Mouse (Mus musculus): ENCODE results near the gene Atrn. TPM values are rescaled to one million over a fixed set of nuclear protein-coding genes. Genes with fewer than 3 reads are reported as not detected.
"Not testable (repeated sequence)": the region's sequence is repeated elsewhere in the genome, so short reads cannot be mapped to it uniquely, and the experiment has no call there.

The Atrn gene
- total RNA-seq, 2 experiments from 2014 or later, result 26.5 to 32.7 TPM

GRCm38 (mm10) chr2:130958906-130959305, 52.6 kb downstream of the Atrn start:
- DNase-seq, result no peak

GRCm38 (mm10) chr2:130961851-130962250, 55.6 kb downstream of the Atrn start:
- DNase-seq, result peak; percentile 44

GRCm38 (mm10) chr2:130965042-130965441, 58.7 kb downstream of the Atrn start:
- DNase-seq, result no peak

- DNase-seq, result no peak
Observed at GRCm38 (mm10) chr2:130971030-130971429, 64.7 kb downstream of the Atrn start.

- peak; percentile 11 for DNase-seq
Observed at GRCm38 (mm10) chr2:130972386-130972785, 66.1 kb downstream of the Atrn start.

- DNase-seq, result no peak
Observed at GRCm38 (mm10) chr2:130974928-130975327, 68.6 kb downstream of the Atrn start.

- no peak for DNase-seq
Observed at GRCm38 (mm10) chr2:130977589-130977988, 71.3 kb downstream of the Atrn start.

- DNase-seq, result no peak
Observed at GRCm38 (mm10) chr2:130978058-130978847, 72.0 kb downstream of the Atrn start.

GRCm38 (mm10) chr2:130979138-130979537, 72.8 kb downstream of the Atrn start:
- no peak for DNase-seq

- DNase-seq, result no peak
Observed at GRCm38 (mm10) chr2:130992818-130993217, 86.5 kb downstream of the Atrn start.

GRCm38 (mm10) chr2:131009123-131009522, 102.8 kb downstream of the Atrn start:
- no peak for DNase-seq

GRCm38 (mm10) chr2:131010566-131010965, 104.3 kb downstream of the Atrn start:
- no peak for DNase-seq

GRCm38 (mm10) chr2:131025230-131025629, 118.9 kb downstream of the Atrn start:
- no peak for DNase-seq

GRCm38 (mm10) chr2:131026941-131027340, 120.6 kb downstream of the Atrn start:
- no peak for DNase-seq

- peak; percentile 46 for DNase-seq
Observed at GRCm38 (mm10) chr2:131029065-131029935, 123.0 kb downstream of the Atrn start.

GRCm38 (mm10) chr2:131030561-131030960, 124.3 kb downstream of the Atrn start:
- no peak for DNase-seq

GRCm38 (mm10) chr2:131030998-131031397, 124.7 kb downstream of the Atrn start:
- DNase-seq, result no peak

- not testable (repeated sequence) for DNase-seq
Observed at GRCm38 (mm10) chr2:131031406-131031805, 125.1 kb downstream of the Atrn start.

- DNase-seq, result no peak
Observed at GRCm38 (mm10) chr2:131036343-131036742, 130.0 kb downstream of the Atrn start.

GRCm38 (mm10) chr2:131036757-131037156, 130.5 kb downstream of the Atrn start:
- DNase-seq, result no peak

GRCm38 (mm10) chr2:131037226-131037990, 131.1 kb downstream of the Atrn start:
- DNase-seq, result peak; percentile 49

GRCm38 (mm10) chr2:131038197-131038596, 131.9 kb downstream of the Atrn start:
- no peak for DNase-seq
